Mouse (Mus musculus) Patski (cell line): ENCODE data around the gene Nlk. TPM values are rescaled to one million over a fixed set of nuclear protein-coding genes. Genes with fewer than 3 reads are reported as not detected.
"Not testable (repeated sequence)": the region's sequence is repeated elsewhere in the genome, so short reads cannot be mapped to it uniquely, and the experiment has no call there.

Source experiments
- ATAC-seq: fragments of 100-300 bp; one replicate; pipeline ENCODE4 v1.8.0; 2021
- CTCF ChIA-PET: fragments of 350-600 bp; sonication (Branson Sonifier 250); formaldehyde crosslinking; loops from one replicate; lab custom pipeline; 2022; ENCODE audit warnings: inconsistent platforms; lab: Charles Lee
- POLR2A ChIA-PET: fragments of 350-600 bp; sonication (Branson Sonifier 250); formaldehyde crosslinking; loops from one replicate; lab custom pipeline; 2022; ENCODE audit warnings: antibody characterized with exemption, inconsistent platforms; lab: Charles Lee
- DNase-seq: peaks from one replicate; pipeline ENCODE4 v3.0.0-alpha.2; 2011; ENCODE audit warnings: low read depth, low spot score
- H3K27me3 ChIP-seq: fragments of 371-371 bp; one replicate; pipeline ENCODE4 v1.5.1; 2021
- CTCF ChIP-seq: fragments of 100-300 bp; IDR thresholded peaks from one replicate; pipeline ENCODE4 v1.5.1; 2021
- in situ Hi-C: fragments of 300-500 bp; cut with MboI; formaldehyde crosslinking; loops from 3 replicates; pipeline ENCODE4 v1.11.1; 2018; ENCODE audit warnings: low pct_unique_long_range_greater_than_20kb, mixed read lengths
- polyA plus RNA-seq: library from polyadenylated mRNA; unstranded; gene quantifications from one replicate; pipeline ENCODE4 v1.2.3, GENCODE M21; 2021

Gene Nlk
- polyA plus RNA-seq, 1 experiment from 2014 or later, result 22.7 TPM

- no peak for ATAC-seq
- DNase-seq, result no peak
- POLR2A ChIA-PET, result no interaction called here
- no peaks in the 10 kb centered on the region for H3K27me3 ChIP-seq
- in situ Hi-C loops, result no loop called here
- CTCF ChIA-PET, result interaction anchor here (1.3 kb wide), 1 partner anchor 69 kb away, joined by 3 read pairs; no protein-coding TSS in a partner anchor
- no peak for TF ChIP-seq CTCF
Measured at GRCm38 (mm10) chr11:78693307-78693706, 3.9 kb downstream of the Nlk start.

- H3K27me3 ChIP-seq, result no peaks in the 10 kb centered on the region
- TF ChIP-seq CTCF, result no peak
- CTCF ChIA-PET, result interaction anchor here (0.6 to 1.2 kb wide), 3 partner anchors 12 to 291 kb away, joined by 3 read pairs; no protein-coding TSS in a partner anchor
- DNase-seq (no peak), ATAC-seq (no peak)
- in situ Hi-C loops, result no loop called here
- POLR2A ChIA-PET, result no interaction called here
Measured at GRCm38 (mm10) chr11:78691201-78691600, 6.0 kb downstream of the Nlk start.

GRCm38 (mm10) chr11:78690547-78690946 is 6.6 kb downstream of the Nlk start:
- ATAC-seq, result no peak
- ChIA-PET POLR2A (no interaction called here), CTCF (interaction anchor here (1.1 to 1.5 kb wide), 2 partner anchors 11 to 13 kb away, joined by 3 read pairs; no protein-coding TSS in a partner anchor)
- no peaks in the 10 kb centered on the region for H3K27me3 ChIP-seq
- DNase-seq, result no peak
- in situ Hi-C loops, result no loop called here
- no peak for TF ChIP-seq CTCF

GRCm38 (mm10) chr11:78681058-78681457 is 16.1 kb downstream of the Nlk start:
- no peak for TF ChIP-seq CTCF
- ATAC-seq (no peak), DNase-seq (no peak)
- in situ Hi-C loops, result no loop called here
- H3K27me3 ChIP-seq, result no peaks in the 10 kb centered on the region
- ChIA-PET CTCF (no interaction called here), POLR2A (no interaction called here)

- ChIA-PET CTCF (interaction anchor here (1.2 to 1.7 kb wide), 2 partner anchors 13 to 149 kb away, joined by 3 read pairs; no protein-coding TSS in a partner anchor), POLR2A (no interaction called here)
- in situ Hi-C loops, result no loop called here
- ATAC-seq (no peak), DNase-seq (no peak)
- no peak for TF ChIP-seq CTCF
- no peaks in the 10 kb centered on the region for H3K27me3 ChIP-seq
Measured at GRCm38 (mm10) chr11:78678761-78679160, 18.4 kb downstream of the Nlk start.

GRCm38 (mm10) chr11:78668647-78669046 is 28.5 kb downstream of the Nlk start:
- in situ Hi-C loops, result no loop called here
- ChIA-PET CTCF (interaction anchor here (1.3 kb wide), 1 partner anchor 11 kb away, joined by 5 read pairs; no protein-coding TSS in a partner anchor), POLR2A (no interaction called here)
- ATAC-seq (no peak), DNase-seq (no peak)
- H3K27me3 ChIP-seq, result no peaks in the 10 kb centered on the region
- no peak for TF ChIP-seq CTCF

- H3K27me3 ChIP-seq, result no peaks in the 10 kb centered on the region
- TF ChIP-seq CTCF, result no peak
- no peak for ATAC-seq
- DNase-seq, result no peak
- ChIA-PET POLR2A (no interaction called here), CTCF (interaction anchor here (1.2 kb wide), 1 partner anchor 13 kb away, joined by 4 read pairs; no protein-coding TSS in a partner anchor)
- in situ Hi-C loops, result no loop called here
Measured at GRCm38 (mm10) chr11:78664853-78665252, 32.3 kb downstream of the Nlk start.

- in situ Hi-C loops, result no loop called here
- no peak for ATAC-seq
- DNase-seq, result no peak
- no peaks in the 10 kb centered on the region for H3K27me3 ChIP-seq
- TF ChIP-seq CTCF, result no peak
- CTCF ChIA-PET, result interaction anchor here (0.7 to 1.2 kb wide), 2 partner anchors 12 to 31 kb away, joined by 3 to 4 read pairs; no protein-coding TSS in a partner anchor
- POLR2A ChIA-PET, result no interaction called here
Measured at GRCm38 (mm10) chr11:78663916-78664315, 33.3 kb downstream of the Nlk start.

- in situ Hi-C loops, result no loop called here
- POLR2A ChIA-PET, result no interaction called here
- H3K27me3 ChIP-seq, result no peaks in the 10 kb centered on the region
- no peak for DNase-seq
- TF ChIP-seq CTCF, result no peak
- CTCF ChIA-PET, result no interaction called here
- no peak for ATAC-seq
Measured at GRCm38 (mm10) chr11:78649143-78649542, 48.0 kb downstream of the Nlk start.

GRCm38 (mm10) chr11:78648405-78648804 is 48.8 kb downstream of the Nlk start:
- in situ Hi-C loops, result not testable (repeated sequence)

GRCm38 (mm10) chr11:78643746-78644145 is 53.4 kb downstream of the Nlk start:
- DNase-seq, result no peak
- TF ChIP-seq CTCF, result no peak
- ChIA-PET POLR2A (no interaction called here), CTCF (no interaction called here)
- in situ Hi-C loops, result no loop called here
- ATAC-seq, result no peak
- H3K27me3 ChIP-seq, result no peaks in the 10 kb centered on the region

More at GRCm38 (mm10) chr11:78648405-78648804, 48.8 kb downstream of the Nlk start:
- CTCF ChIA-PET, DNase-seq, POLR2A ChIA-PET, H3K27me3 ChIP-seq, ATAC-seq: not testable (repeated sequence)
